Mouse (Mus musculus) lung, embryonic 15.5 days (tissue): ENCODE results near the gene Ccdc148. TPM values are rescaled to one million over a fixed set of nuclear protein-coding genes. Genes with fewer than 3 reads are reported as not detected.
A peak's percentile ranks its signal among the peaks of the same experiment; 100 is the strongest.

Source experiments
- ATAC-seq: fragments of 200-750 bp; cut with Nextera tagmentation; 2 replicates; pipeline ENCODE4 v1.8.0; 2017; ENCODE audit warnings: moderate number of reproducible peaks, borderline replicate concordance; ENCODE audit not compliant: low FRiP score, low TSS enrichment; ENCODE audit errors: extremely low read depth
- H3K27ac ChIP-seq: fragments of 300-500 bp; sonication (generic); 2 replicates; pipeline ENCODE4 v1.5.1; 2015; ENCODE audit warnings: moderate library complexity, mild to moderate bottlenecking, inconsistent platforms
- H3K27me3 ChIP-seq: fragments of 300-500 bp; sonication (generic); 2 replicates; pipeline ENCODE4 v1.6.1; 2015; ENCODE audit warnings: inconsistent platforms
- H3K36me3 ChIP-seq: fragments of 300-500 bp; sonication (generic); 2 replicates; pipeline ENCODE4 v1.6.1; 2015; ENCODE audit warnings: inconsistent platforms
- H3K4me1 ChIP-seq: fragments of 300-500 bp; sonication (generic); 2 replicates; pipeline ENCODE4 v1.6.1; 2015; ENCODE audit warnings: inconsistent platforms
- H3K4me2 ChIP-seq: fragments of 300-500 bp; sonication (generic); 2 replicates; pipeline ENCODE4 v1.6.1; 2015; ENCODE audit warnings: inconsistent platforms, mild to moderate bottlenecking, moderate library complexity
- H3K4me3 ChIP-seq: fragments of 300-500 bp; sonication (generic); 2 replicates; pipeline ENCODE4 v1.5.1; 2015; ENCODE audit warnings: mild to moderate bottlenecking, inconsistent platforms
- H3K9ac ChIP-seq: fragments of 300-500 bp; sonication (generic); 2 replicates; pipeline ENCODE4 v1.6.1; 2015; ENCODE audit warnings: inconsistent platforms
- H3K9me3 ChIP-seq: fragments of 300-500 bp; sonication (generic); 2 replicates; pipeline ENCODE4 v1.6.1; 2016; ENCODE audit warnings: inconsistent platforms
- WGBS: fragments of 180-500 bp; shearing (Covaris S2); methylation state at CpG from one replicate; pipeline ENCODE4 v1.1.7; 2015; 5-methylcytosine and 5-hydroxymethylcytosine counted together
- polyA plus RNA-seq: library from polyadenylated mRNA; unstranded; fragments of >200 nt; fragmentation: Nextera tagmentation; extraction: Ambion mirVana; gene quantifications from 2 replicates; pipeline ENCODE4 v1.2.1, GENCODE M21; 2015

Gene Ccdc148
- polyA plus RNA-seq, 1 experiment from 2014 or later: 2.0 TPM

DNA sequence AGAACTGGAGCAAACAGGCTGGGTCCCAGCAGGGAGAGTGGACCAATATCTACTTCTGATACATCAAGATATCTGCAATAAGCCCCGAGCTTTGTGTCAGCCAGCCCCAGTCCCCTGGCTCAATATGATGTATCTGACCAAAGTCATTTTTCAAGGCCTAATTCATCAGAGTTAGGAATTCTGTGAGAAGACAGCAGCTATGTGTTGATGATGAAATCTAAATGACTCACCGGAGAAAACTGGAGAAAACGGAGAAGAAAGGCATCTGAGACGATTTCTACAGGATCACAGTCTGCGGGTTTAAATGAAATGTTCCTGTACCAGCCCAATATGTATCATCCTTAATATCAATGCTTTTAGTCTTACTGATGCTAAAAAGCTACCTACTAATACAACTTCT, 365.1 kb downstream of the Ccdc148 start:
- 67% methylated on average over 5 of the region's 5 CpGs for WGBS

DNA sequence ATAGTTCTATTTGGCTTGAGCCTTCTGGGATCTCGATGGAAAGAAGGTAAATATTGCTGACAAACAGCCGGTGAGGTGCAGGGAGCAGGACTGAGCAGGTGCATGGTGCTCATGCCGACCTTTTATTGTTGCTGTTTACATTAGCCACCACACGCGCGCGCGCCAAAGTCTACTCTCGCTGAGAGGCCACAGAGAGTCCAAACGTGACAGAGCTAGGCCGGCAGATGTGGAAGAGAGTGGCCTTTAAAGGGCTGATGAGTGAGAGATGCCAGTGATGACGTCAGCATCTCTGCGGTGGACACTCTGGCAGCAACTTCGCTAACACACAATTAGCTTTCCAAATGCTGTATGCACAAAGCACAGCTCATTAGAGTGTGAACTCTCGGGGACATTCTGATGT, 366.0 kb downstream of the Ccdc148 start:
- Histone ChIP-seq H3K4me2 (no peak overlapping the region), H3K27ac (no peak overlapping the region), H3K4me3 (no peak overlapping the region), H3K9me3 (no peaks in the 10 kb centered on the region), H3K36me3 (no peaks in the 10 kb centered on the region), H3K27me3 (no peaks in the 10 kb centered on the region), H3K9ac (no peak overlapping the region), H3K4me1 (peaks cover 17% of the 10 kb centered on the region)
- WGBS: 38% methylated on average over 15 of the region's 15 CpGs
- ATAC-seq: no peak

More for the DNA sequence above, 365.1 kb downstream of the Ccdc148 start:
- Histone ChIP-seq H3K4me1 (peaks cover 17% of the 10 kb centered on the region), H3K9me3 (no peaks in the 10 kb centered on the region), H3K27ac (no peak overlapping the region), H3K4me2 (no peak overlapping the region), H3K9ac (no peak overlapping the region), H3K27me3 (no peaks in the 10 kb centered on the region), H3K4me3 (no peak overlapping the region), H3K36me3 (no peaks in the 10 kb centered on the region)
- no peak for ATAC-seq

GRCm38 (mm10) chr2:58790361-58790760, 370.1 kb downstream of the Ccdc148 start:
- Histone ChIP-seq H3K4me1 (peaks cover 33% of the 10 kb centered on the region), H3K27me3 (no peaks in the 10 kb centered on the region), H3K4me2 (no peak overlapping the region), H3K36me3 (no peaks in the 10 kb centered on the region), H3K4me3 (no peak overlapping the region), H3K9ac (no peak overlapping the region), H3K27ac (no peak overlapping the region), H3K9me3 (no peaks in the 10 kb centered on the region)
- WGBS: 62% methylated on average over 4 of the region's 4 CpGs
- no peak for ATAC-seq

- Histone ChIP-seq H3K9me3 (no peaks in the 10 kb centered on the region), H3K27me3 (no peaks in the 10 kb centered on the region), H3K4me2 (no peak overlapping the region), H3K9ac (no peak overlapping the region), H3K4me3 (no peak overlapping the region), H3K27ac (no peak overlapping the region), H3K36me3 (no peaks in the 10 kb centered on the region), H3K4me1 (peaks cover 36% of the 10 kb centered on the region)
- no peak for ATAC-seq
- WGBS: 51% methylated on average over 7 of the region's 7 CpGs
Observed at GRCm38 (mm10) chr2:58789934-58790333, 370.5 kb downstream of the Ccdc148 start.

- 37% methylated on average over 7 of the region's 7 CpGs for WGBS
- H3K27ac ChIP-seq: peak overlapping the region; percentile 75
Observed at GRCm38 (mm10) chr2:58787360-58787759, 373.1 kb downstream of the Ccdc148 start.

GRCm38 (mm10) chr2:58786681-58787080, 373.8 kb downstream of the Ccdc148 start:
- Histone ChIP-seq H3K4me3 (no peak overlapping the region), H3K36me3 (no peaks in the 10 kb centered on the region), H3K27me3 (no peaks in the 10 kb centered on the region), H3K9me3 (no peaks in the 10 kb centered on the region), H3K4me2 (peak overlapping the region; percentile 12; the same call in 1 of the 2 replicates), H3K4me1 (peaks cover 38% of the 10 kb centered on the region), H3K9ac (no peak overlapping the region), H3K27ac (peak overlapping the region; percentile 75)
- no peak for ATAC-seq
- WGBS: 45% methylated on average over 8 of the region's 8 CpGs

More at GRCm38 (mm10) chr2:58787360-58787759, 373.1 kb downstream of the Ccdc148 start:
- Histone ChIP-seq H3K4me3 (no peak overlapping the region), H3K27me3 (no peaks in the 10 kb centered on the region), H3K9ac (no peak overlapping the region), H3K9me3 (no peaks in the 10 kb centered on the region), H3K4me1 (peaks cover 45% of the 10 kb centered on the region), H3K36me3 (no peaks in the 10 kb centered on the region), H3K4me2 (no peak overlapping the region)
- ATAC-seq: no peak

GRCm38 (mm10) chr2:58786177-58786576, 374.3 kb downstream of the Ccdc148 start:
- ATAC-seq: peak; percentile 78; the same call in 1 of the 2 replicates
- Histone ChIP-seq H3K27ac (peak overlapping the region; percentile 75), H3K4me2 (peak overlapping the region; percentile 12; the same call in 1 of the 2 replicates), H3K4me1 (peaks cover 36% of the 10 kb centered on the region), H3K9me3 (no peaks in the 10 kb centered on the region), H3K4me3 (no peak overlapping the region), H3K9ac (no peak overlapping the region), H3K27me3 (no peaks in the 10 kb centered on the region), H3K36me3 (no peaks in the 10 kb centered on the region)
- WGBS: 42% methylated on average over 3 of the region's 3 CpGs

GRCm38 (mm10) chr2:58783526-58783925, 377.0 kb downstream of the Ccdc148 start:
- Histone ChIP-seq H3K9ac (no peak overlapping the region), H3K27ac (no peak overlapping the region; the same call in 1 of the 2 replicates), H3K4me1 (peaks cover 40% of the 10 kb centered on the region), H3K36me3 (no peaks in the 10 kb centered on the region), H3K4me2 (no peak overlapping the region), H3K4me3 (no peak overlapping the region), H3K9me3 (no peaks in the 10 kb centered on the region), H3K27me3 (no peaks in the 10 kb centered on the region)
- WGBS: 32% methylated on average over 1 of the region's 1 CpGs
- ATAC-seq: no peak

- H3K4me1 ChIP-seq: peaks cover 14% of the 10 kb centered on the region; the same call in 1 of the 2 replicates
- H3K36me3 ChIP-seq: no peaks in the 10 kb centered on the region
- H3K4me3 ChIP-seq: no peak overlapping the region
- no peak overlapping the region for H3K4me2 ChIP-seq
- H3K27me3 ChIP-seq: no peaks in the 10 kb centered on the region
- 71% methylated on average over 3 of the region's 3 CpGs for WGBS
- no peak overlapping the region for H3K9ac ChIP-seq
- no peaks in the 10 kb centered on the region for H3K9me3 ChIP-seq
- ATAC-seq: no peak
- no peak overlapping the region for H3K27ac ChIP-seq
Observed at GRCm38 (mm10) chr2:58778986-58779495, 381.4 kb downstream of the Ccdc148 start.

DNA sequence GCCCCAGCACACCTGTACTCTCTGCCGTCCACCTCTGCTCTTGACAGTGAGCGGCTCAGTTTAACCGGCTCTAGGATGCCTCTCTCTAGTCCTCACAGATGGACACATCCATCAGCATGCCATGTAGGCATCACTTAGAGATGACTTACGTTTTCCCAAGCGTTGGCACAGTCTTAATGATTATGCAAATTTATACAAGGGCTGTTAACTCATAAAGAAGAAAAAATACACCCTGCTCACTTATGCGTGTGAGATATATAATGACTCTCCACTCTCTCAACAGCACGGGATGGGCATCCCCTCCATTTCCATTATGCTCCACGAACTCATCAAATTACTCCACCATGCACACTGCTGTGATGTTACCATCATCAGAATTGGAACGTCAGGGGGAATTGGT, 386.6 kb downstream of the Ccdc148 start:
- no peak for ATAC-seq
- 80% methylated on average over 9 of the region's 9 CpGs for WGBS
- Histone ChIP-seq H3K9ac (no peak overlapping the region), H3K36me3 (no peaks in the 10 kb centered on the region), H3K27ac (no peak overlapping the region), H3K4me3 (no peak overlapping the region), H3K4me2 (no peak overlapping the region), H3K9me3 (no peaks in the 10 kb centered on the region), H3K4me1 (no peaks in the 10 kb centered on the region), H3K27me3 (no peaks in the 10 kb centered on the region)
